9 mouse cellular contexts compared by ENCODE assay signal in genomic region chr14:64586386-64586859, GRCm38 (mm10).
DNase-seq lines count a peak whose midpoint lies in the region; ATAC-seq lines count a peak whose summit lies in the region.
"Had no signal": no experiment of that assay in that cellular context is flagged by ENCODE, and none has a peak within 500 bp of the region (broad histone marks: within the 10 kb centered on the region; RNA-seq: fewer than 3 reads in every experiment).

No protein-coding gene starts in this region.

- peaks cover 10 to 23% of the 10 kb centered on the region in 2 experiments; a peak in 3 of 4 replicates for H3K4me1 ChIP-seq in heart, embryonic 14.5 days (ENCODE audit: control insufficient read depth in 2 of 2, insufficient read depth in 2 of 2, low read length in 2 of 2)
- peaks cover 52% of the 10 kb centered on the region for H3K4me1 ChIP-seq in embryonic facial prominence, embryonic 10.5 days
- H3K4me1 ChIP-seq in hindbrain, embryonic 15.5 days (replicated peaks), result peaks cover 42% of the 10 kb centered on the region
- peaks cover 44% of the 10 kb centered on the region for H3K4me1 ChIP-seq in midbrain, embryonic 15.5 days

- H3K27me3 ChIP-seq in heart, embryonic 14.5 days (ENCODE audit: control insufficient read depth, insufficient read depth, low read length), result peaks cover 97% of the 10 kb centered on the region
- H3K27me3 ChIP-seq in embryonic facial prominence, embryonic 10.5 days (replicated peaks; ENCODE audit: low read depth, poor library complexity, severe bottlenecking), result peaks cover 100% of the 10 kb centered on the region
- no peaks in the 10 kb centered on the region for H3K27me3 ChIP-seq in hindbrain, embryonic 15.5 days
- no peaks in the 10 kb centered on the region for H3K27me3 ChIP-seq in midbrain, embryonic 15.5 days (replicated peaks)

- peak overlapping the region; percentile 91 for H3K4me2 ChIP-seq in heart, embryonic 14.5 days (ENCODE audit: low read length)
- peak overlapping the region; percentile 68 for H3K4me2 ChIP-seq in hindbrain, embryonic 15.5 days
- peak overlapping the region; percentile 95 for H3K4me2 ChIP-seq in midbrain, embryonic 15.5 days

- DNase-seq in heart, adult 8-10 months (ENCODE audit: low spot score), result no peak
- DNase-seq in embryonic facial prominence, embryonic 10.5 days (ENCODE audit: low spot score), result peak; percentile 25
- no peak for DNase-seq in spleen, postnatal 10 days (ENCODE audit: low spot score in 2 of 2)
- no peak for DNase-seq in cerebellum, adult 11 months
- DNase-seq in adrenal gland, postnatal 10 days, result no peak

- H3K9ac ChIP-seq in heart, embryonic 14.5 days (ENCODE audit: low read length), result no peak overlapping the region
- peak overlapping the region; percentile 98 for H3K9ac ChIP-seq in hindbrain, embryonic 15.5 days
- peak overlapping the region; percentile 77 for H3K9ac ChIP-seq in midbrain, embryonic 15.5 days

- no peaks in the 10 kb centered on the region for H3K36me3 ChIP-seq in heart, embryonic 14.5 days (ENCODE audit: control insufficient read depth, insufficient read depth, low read length)
- no peaks in the 10 kb centered on the region for H3K36me3 ChIP-seq in embryonic facial prominence, embryonic 10.5 days (replicated peaks)
- no peaks in the 10 kb centered on the region; the same call in 1 of the 2 replicates for H3K36me3 ChIP-seq in hindbrain, embryonic 15.5 days
- no peaks in the 10 kb centered on the region for H3K36me3 ChIP-seq in midbrain, embryonic 15.5 days (replicated peaks)

- H3K9me3 ChIP-seq in heart, embryonic 14.5 days (ENCODE audit: control insufficient read depth, low read length), result no peaks in the 10 kb centered on the region
- no peaks in the 10 kb centered on the region for H3K9me3 ChIP-seq in embryonic facial prominence, embryonic 10.5 days
- H3K9me3 ChIP-seq in hindbrain, embryonic 15.5 days, result no peaks in the 10 kb centered on the region
- H3K9me3 ChIP-seq in midbrain, embryonic 15.5 days, result no peaks in the 10 kb centered on the region
- H3K9me3 ChIP-seq: megakaryocyte, embryonic 14.5 days had no signal

- no peak for ATAC-seq in heart, embryonic 14.5 days (ENCODE audit: insufficient number of reproducible peaks, insufficient read depth, low FRiP score, low read depth)
- ATAC-seq in hindbrain, embryonic 15.5 days (ENCODE audit: low FRiP score, low read depth), result no peak
- no peak for ATAC-seq in midbrain, embryonic 15.5 days (replicated peaks)

- H3K4me3 ChIP-seq in heart, embryonic 14.5 days (ENCODE audit: control insufficient read depth in 1 of 2, insufficient read depth in 1 of 2, low read depth in 1 of 2, low read length in 2 of 2), result peak overlapping the region in 1 of 2 experiments; percentile 53; a peak in 2 of 4 replicates
- peak overlapping the region; percentile 61 for H3K4me3 ChIP-seq in embryonic facial prominence, embryonic 10.5 days
- peak overlapping the region; percentile 52 for H3K4me3 ChIP-seq in hindbrain, embryonic 15.5 days
- peak overlapping the region; percentile 86 for H3K4me3 ChIP-seq in midbrain, embryonic 15.5 days

- WGBS in heart, embryonic 14.5 days, result 4% methylated on average over 12 of the region's 12 CpGs
- 2% methylated on average over 12 of the region's 12 CpGs for WGBS in embryonic facial prominence, embryonic 10.5 days
- WGBS in hindbrain, embryonic 15.5 days, result 5% methylated on average over 12 of the region's 12 CpGs
- whole genome bisulfite sequencing in midbrain, embryonic 15.5 days, result 4% methylated on average over 12 of the region's 12 CpGs

- H3K27ac ChIP-seq in heart, embryonic 14.5 days (replicated peaks in 1 of 2; ENCODE audit: control insufficient read depth in 1 of 2, insufficient read depth in 1 of 2, low read depth in 2 of 2, low read length in 2 of 2), result no peak overlapping the region
- no peak overlapping the region; the same call in 1 of the 2 replicates for H3K27ac ChIP-seq in embryonic facial prominence, embryonic 10.5 days (replicated peaks)
- peak overlapping the region; percentile 100 for H3K27ac ChIP-seq in hindbrain, embryonic 15.5 days (replicated peaks)
- H3K27ac ChIP-seq in midbrain, embryonic 15.5 days, result peak overlapping the region; percentile 100

Comparison
In these comparisons a context has a peak if more than half of its experiments do, and no peak if none do; other contexts are left out.
1. H3K27ac ChIP-seq: peak in hindbrain, embryonic 15.5 days (single experiment) and midbrain, embryonic 15.5 days (single experiment); none in heart, embryonic 14.5 days (0 of 2) and embryonic facial prominence, embryonic 10.5 days (single experiment).
2. Peak in every context shown above with its lines, with median percentiles within 50 percentile points of each other: H3K4me2 ChIP-seq.